Mouse (Mus musculus): ENCODE measurements around the gene Trim14. TPM values are rescaled to one million over a fixed set of nuclear protein-coding genes. Genes with fewer than 3 reads are reported as not detected.
A peak's percentile ranks its signal among the peaks of the same experiment; 100 is the strongest.

Gene Trim14
- polyA plus RNA-seq, 1 experiment from 2014 or later = 0.78 TPM

- H3K4me1 ChIP-seq = peaks cover 40% of the 10 kb centered on the region
- DNase-seq (ENCODE audit: low spot score) = peak; percentile 92
- WGBS = under 1% methylated on average over 66 of the region's 66 CpGs
Observed at GRCm38 (mm10) chr4:46450519-46451131, 85.3 kb downstream of the Trim14 start, which contains the start of gene Anp32b. Gene Anp32b (plus strand): TSS chr4:46450902.

GRCm38 (mm10) chr4:46450020-46450518 is 85.9 kb downstream of the Trim14 start:
- Histone ChIP-seq H3K4me3 (peak overlapping the region; percentile 90), H3K4me1 (peaks cover 35% of the 10 kb centered on the region), H3K36me3 (peaks cover 4% of the 10 kb centered on the region), H3K9me3 (replicated peaks) (no peaks in the 10 kb centered on the region), H3K27me3 (ENCODE audit: low read depth, poor library complexity, severe bottlenecking) (no peaks in the 10 kb centered on the region), H3K27ac (peak overlapping the region; percentile 100)
- no peak for DNase-seq (ENCODE audit: low spot score)
- WGBS = 22% methylated on average over 7 of the region's 7 CpGs

More at GRCm38 (mm10) chr4:46450519-46451131, 85.3 kb downstream of the Trim14 start, which contains the start of gene Anp32b:
- no peaks in the 10 kb centered on the region for H3K27me3 ChIP-seq (ENCODE audit: low read depth, poor library complexity, severe bottlenecking)
- H3K27ac ChIP-seq = peak within 1 kb of the TSS; percentile 100
- peak within 1 kb of the TSS; percentile 90 for H3K4me3 ChIP-seq
- peaks cover 4% of the 10 kb centered on the region for H3K36me3 ChIP-seq
- no peaks in the 10 kb centered on the region for H3K9me3 ChIP-seq (replicated peaks)

GRCm38 (mm10) chr4:46448886-46449285 is 87.1 kb downstream of the Trim14 start:
- Histone ChIP-seq H3K27me3 (ENCODE audit: low read depth, poor library complexity, severe bottlenecking) (no peaks in the 10 kb centered on the region), H3K4me3 (no peak overlapping the region), H3K9me3 (replicated peaks) (no peaks in the 10 kb centered on the region), H3K4me1 (peaks cover 28% of the 10 kb centered on the region), H3K27ac (no peak overlapping the region), H3K36me3 (peaks cover 4% of the 10 kb centered on the region)
- WGBS = 66% methylated on average over 6 of the region's 6 CpGs
- DNase-seq (ENCODE audit: low spot score) = no peak

GRCm38 (mm10) chr4:46447461-46447860 is 88.5 kb downstream of the Trim14 start:
- Histone ChIP-seq H3K4me3 (no peak overlapping the region), H3K27me3 (ENCODE audit: low read depth, poor library complexity, severe bottlenecking) (no peaks in the 10 kb centered on the region), H3K27ac (no peak overlapping the region), H3K9me3 (replicated peaks) (no peaks in the 10 kb centered on the region), H3K4me1 (peaks cover 13% of the 10 kb centered on the region), H3K36me3 (no peaks in the 10 kb centered on the region)
- whole genome bisulfite sequencing = 62% methylated on average over 1 of the region's 1 CpGs
- no peak for DNase-seq (ENCODE audit: low spot score)

GRCm38 (mm10) chr4:46445237-46445945 is 90.5 kb downstream of the Trim14 start:
- no peak overlapping the region for H3K4me3 ChIP-seq
- no peaks in the 10 kb centered on the region for H3K27me3 ChIP-seq (ENCODE audit: low read depth, poor library complexity, severe bottlenecking)
- H3K27ac ChIP-seq = no peak overlapping the region
- WGBS = 57% methylated on average over 9 of the region's 9 CpGs
- no peaks in the 10 kb centered on the region for H3K9me3 ChIP-seq (replicated peaks)
- H3K36me3 ChIP-seq = no peaks in the 10 kb centered on the region
- DNase-seq (ENCODE audit: low spot score) = no peak
- peaks cover 6% of the 10 kb centered on the region for H3K4me1 ChIP-seq

Other genes starting within 250 kb of the Trim14 start
- gene Foxe1, start 192.5 kb downstream of the Trim14 start, polyA plus RNA-seq (2016; fragmentation: Nextera tagmentation; extraction: Ambion mirVana) = 0.35 TPM in 1 of 2 replicates, not detected in the other
- 11.5 and 11.9 TPM in 2 replicates for gene Trmo, start 146.7 kb downstream of the Trim14 start, polyA plus RNA-seq (2016; fragmentation: Nextera tagmentation; extraction: Ambion mirVana)
- 12.8 and 13.4 TPM in 2 replicates for gene Hemgn, start 122.6 kb downstream of the Trim14 start, polyA plus RNA-seq (2016; fragmentation: Nextera tagmentation; extraction: Ambion mirVana)
- 405 and 451 TPM in 2 replicates for gene Anp32b, start 85.2 kb downstream of the Trim14 start, polyA plus RNA-seq (2016; fragmentation: Nextera tagmentation; extraction: Ambion mirVana)
- 87.2 and 96.1 TPM in 2 replicates for gene Nans, start 46.9 kb downstream of the Trim14 start, polyA plus RNA-seq (2016; fragmentation: Nextera tagmentation; extraction: Ambion mirVana)
- 2.1 and 2.2 TPM in 2 replicates for gene Coro2a, start 66.1 kb upstream of the Trim14 start, polyA plus RNA-seq (2016; fragmentation: Nextera tagmentation; extraction: Ambion mirVana)
- 1.2 and 1.8 TPM in 2 replicates for gene Tbc1d2, start 114.1 kb upstream of the Trim14 start, polyA plus RNA-seq (2016; fragmentation: Nextera tagmentation; extraction: Ambion mirVana)

All from limb, embryonic 10.5 days (tissue).